Mouse (Mus musculus) adrenal gland, adult 18-20 months (tissue): ENCODE results near the gene Grik5. TPM values are rescaled to one million over a fixed set of nuclear protein-coding genes. Genes with fewer than 3 reads are reported as not detected.

ENCODE experiments used
- DNase-seq, 2 experiments: peaks; one replicate each; pipeline ENCODE4 v3.0.0; 2021 to 2022; ENCODE audit warnings: low spot score in 2 of 2
- total RNA-seq, 2 experiments: library from RNA; stranded (reverse); gene quantifications; 1 replicate in 1 of 2; 2 replicates in 1 of 2; pipeline ENCODE4 v1.2.3; 2021

Grik5 gene
- total RNA-seq, 2 experiments from 2014 or later, result 15.3 to 17.2 TPM

GRCm38 (mm10) chr7:25035916-25036315 is 36.2 kb downstream of the Grik5 start:
- DNase-seq, result peak; percentile 66

- DNase-seq, result no peak
Observed at GRCm38 (mm10) chr7:25034796-25035195, 37.4 kb downstream of the Grik5 start.

- DNase-seq, result no peak
Observed at GRCm38 (mm10) chr7:25031528-25031927, 40.6 kb downstream of the Grik5 start.

- peak; percentile 75 to 76 for DNase-seq
Observed at GRCm38 (mm10) chr7:25030032-25030753, 42.0 kb downstream of the Grik5 start.

- no peak for DNase-seq
Observed at GRCm38 (mm10) chr7:25026452-25026851, 45.7 kb downstream of the Grik5 start.

GRCm38 (mm10) chr7:25025855-25026439 is 46.2 kb downstream of the Grik5 start:
- no peak for DNase-seq

GRCm38 (mm10) chr7:25011592-25011991 is 60.6 kb downstream of the Grik5 start:
- DNase-seq, result no peak

- peak; percentile 41 to 59 for DNase-seq
Observed at GRCm38 (mm10) chr7:25010090-25010913, 61.8 kb downstream of the Grik5 start.

- DNase-seq, result no peak
Observed at GRCm38 (mm10) chr7:25009099-25009700, 62.9 kb downstream of the Grik5 start.

GRCm38 (mm10) chr7:25008635-25009034 is 63.5 kb downstream of the Grik5 start:
- peak; percentile 57 to 73 for DNase-seq

GRCm38 (mm10) chr7:25007609-25008374 is 64.4 kb downstream of the Grik5 start:
- DNase-seq, result no peak

GRCm38 (mm10) chr7:25006586-25007364 is 65.4 kb downstream of the Grik5 start:
- peak; percentile 33 to 56 for DNase-seq

GRCm38 (mm10) chr7:25006171-25006570 is 66.0 kb downstream of the Grik5 start:
- DNase-seq, result no peak

- DNase-seq, result peak; percentile 36 to 41
Observed at GRCm38 (mm10) chr7:25005421-25006065, 66.6 kb downstream of the Grik5 start, which contains the start of gene Atp1a3. TSS of gene Atp1a3 (minus strand) at chr7:25005958.

GRCm38 (mm10) chr7:25004806-25005205 is 67.3 kb downstream of the Grik5 start:
- DNase-seq, result no peak

GRCm38 (mm10) chr7:25003820-25004388 is 68.2 kb downstream of the Grik5 start:
- DNase-seq, result no peak

- DNase-seq, result no peak
Observed at GRCm38 (mm10) chr7:25003291-25003690, 68.9 kb downstream of the Grik5 start.

GRCm38 (mm10) chr7:25000711-25001110 is 71.4 kb downstream of the Grik5 start:
- DNase-seq, result no peak

- DNase-seq, result no peak
Observed at GRCm38 (mm10) chr7:25000211-25000610, 71.9 kb downstream of the Grik5 start.
